Mouse (Mus musculus): ENCODE results near the gene Eva1a.

Gene Eva1a

DNA sequence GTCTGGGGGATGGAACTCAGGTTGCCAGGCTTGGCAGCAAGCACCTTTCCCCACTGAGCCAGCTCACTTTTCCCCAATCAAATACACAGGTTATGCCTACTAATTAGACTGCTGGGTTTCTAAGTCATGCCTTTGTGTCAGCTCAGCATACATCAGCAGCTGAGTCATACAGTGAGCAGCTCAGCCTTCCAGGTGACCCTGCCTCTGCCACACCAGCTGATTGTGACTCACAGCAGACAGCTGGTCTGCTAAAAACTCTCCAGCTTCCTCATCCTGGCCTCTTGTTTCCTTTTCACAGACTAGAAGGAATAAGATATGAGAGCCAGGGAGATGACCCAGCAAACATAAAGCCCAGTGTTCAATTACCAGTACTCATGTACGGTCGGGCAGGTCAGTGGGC, 84.3 kb downstream of the Eva1a start:
- no peak for DNase-seq (ENCODE audit: extremely low read depth, low read depth)

DNA sequence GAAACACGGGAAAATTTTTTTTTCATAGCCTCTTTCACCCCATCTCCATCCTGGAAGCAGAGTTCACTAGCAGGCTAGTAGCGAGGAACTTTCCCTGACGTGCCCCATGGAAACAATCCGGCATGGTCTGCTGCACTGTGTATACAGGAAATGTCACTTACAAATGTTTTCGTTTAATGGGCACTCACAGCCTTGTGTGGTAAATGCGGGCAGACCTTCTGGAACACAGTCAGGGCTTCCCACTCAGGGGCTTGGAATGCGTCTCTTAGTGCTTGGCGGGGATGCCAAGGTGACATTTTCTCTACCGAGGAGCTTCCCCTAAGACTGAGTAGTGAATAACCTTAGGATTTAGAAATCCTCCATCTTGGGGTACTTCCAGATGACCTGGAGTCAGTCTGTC, 87.0 kb downstream of the Eva1a start:
- DNase-seq (ENCODE audit: extremely low read depth, low read depth): no peak

DNA sequence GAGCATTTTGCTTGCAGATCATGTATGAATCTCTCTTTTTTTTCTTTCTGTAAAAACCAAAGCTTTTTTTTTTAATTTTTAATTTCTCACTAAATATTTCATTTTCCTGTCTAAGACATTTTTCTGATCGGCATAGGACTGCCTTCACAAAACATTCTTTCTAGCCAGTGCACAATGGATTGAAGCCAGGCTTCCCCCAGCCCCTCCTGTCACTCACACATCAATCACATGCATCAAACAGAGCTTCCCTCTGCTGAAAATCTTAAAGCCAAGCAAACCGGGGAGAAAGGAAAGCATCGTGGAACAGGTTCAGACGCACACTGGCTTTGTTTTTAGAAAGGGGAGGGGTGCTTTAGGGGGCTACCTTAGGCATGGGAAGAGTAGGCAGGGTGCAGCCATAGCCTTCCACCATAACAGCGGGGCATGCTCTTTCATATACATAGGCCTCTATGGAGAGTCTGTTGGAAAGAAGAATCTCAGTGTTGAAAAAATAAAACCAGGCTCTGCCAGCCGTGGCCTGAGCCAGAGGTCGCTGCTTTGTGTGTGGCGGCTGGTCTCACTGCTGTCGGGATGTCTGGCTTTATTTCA, 88.9 kb downstream of the Eva1a start:
- no peak for DNase-seq (ENCODE audit: extremely low read depth, low read depth)

DNA sequence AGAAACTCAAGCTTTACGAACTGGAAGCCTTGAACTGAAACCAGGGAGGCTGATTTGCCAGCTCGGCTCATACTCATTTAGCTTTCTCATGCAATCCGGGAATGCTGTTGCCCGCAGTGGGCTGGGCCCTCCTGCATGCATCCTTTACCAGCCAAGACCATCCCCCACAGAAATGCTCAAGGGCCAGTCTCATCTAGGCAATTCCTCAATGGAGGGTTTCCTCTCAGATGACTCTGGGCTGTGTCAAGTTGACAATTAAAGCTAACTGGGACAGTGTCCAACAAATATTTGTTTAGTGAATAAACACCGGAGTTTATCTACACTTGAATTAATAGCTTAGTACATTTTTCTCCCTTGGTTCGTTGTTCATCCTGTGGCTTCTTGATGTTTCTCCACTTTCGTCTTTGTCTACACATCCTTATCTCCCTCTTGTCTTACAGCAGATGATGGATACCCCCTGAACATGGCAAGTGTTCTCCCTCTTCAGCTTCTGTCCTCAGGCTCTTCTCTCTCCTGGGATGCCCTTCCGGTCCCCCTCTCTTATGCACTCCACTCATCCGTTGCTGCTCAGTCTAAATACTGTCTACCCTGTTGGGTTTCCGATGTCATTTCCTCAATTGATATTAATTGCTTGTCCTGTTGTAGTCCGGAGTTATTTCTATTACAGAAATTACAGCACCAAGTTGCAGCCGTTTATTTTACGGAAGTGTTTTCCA, 92.2 kb downstream of the Eva1a start:
- no peak for DNase-seq (ENCODE audit: extremely low read depth, low read depth)

DNA sequence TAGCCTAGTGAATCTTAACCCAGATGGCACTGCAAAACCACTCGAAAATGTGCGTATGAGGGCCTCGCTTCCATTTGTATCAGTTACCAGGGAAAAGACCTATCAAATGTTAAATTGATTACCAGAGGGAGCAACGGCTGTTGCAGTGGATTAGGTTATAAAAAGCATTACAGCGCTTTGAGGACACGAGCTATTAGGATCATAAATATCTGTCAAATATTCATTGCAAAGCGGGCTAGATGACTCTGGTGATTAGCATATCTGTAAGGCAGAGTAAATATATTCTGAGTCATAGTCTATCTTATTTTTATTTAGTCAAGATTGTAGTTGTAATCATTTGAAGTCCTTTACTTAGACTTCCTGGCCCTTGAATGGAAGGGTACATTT, 92.7 kb downstream of the Eva1a start:
- DNase-seq (ENCODE audit: extremely low read depth, low read depth): no peak

DNA sequence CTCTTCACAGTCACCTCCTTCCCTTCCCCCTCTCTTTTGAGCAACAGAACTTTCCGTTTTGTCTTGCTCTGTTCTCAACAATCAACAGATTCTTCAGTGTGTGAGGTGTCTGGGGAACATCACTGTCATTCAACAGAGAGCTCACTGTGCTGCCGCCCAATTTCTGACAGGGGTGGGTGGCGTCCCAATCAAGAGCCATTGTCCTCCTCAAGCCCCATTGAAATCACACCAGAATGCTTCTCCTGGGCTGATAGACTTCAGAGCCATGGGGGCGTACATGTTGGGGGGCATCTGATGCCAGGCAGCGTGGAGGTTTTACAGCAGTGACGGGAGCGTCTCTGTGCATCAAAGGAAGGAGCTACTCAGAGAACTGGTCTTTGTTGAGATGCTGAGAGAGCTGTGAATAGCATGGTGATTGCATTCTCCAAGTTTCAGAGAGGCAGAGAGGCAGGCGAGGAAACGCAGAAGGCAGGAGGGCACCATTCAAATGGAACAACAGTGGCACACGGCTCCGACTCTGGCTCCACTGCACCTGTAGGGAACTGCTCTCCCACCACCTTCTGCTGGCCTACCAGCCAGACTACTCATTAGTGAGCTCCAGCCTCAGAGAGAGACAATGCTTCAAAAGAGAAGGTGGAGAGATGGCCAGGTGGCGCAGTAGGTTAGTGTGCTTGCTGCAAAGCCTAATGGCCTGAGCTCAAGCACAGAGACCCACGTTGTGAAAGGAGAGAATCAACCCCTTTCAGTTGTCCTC, 95.3 kb downstream of the Eva1a start:
- DNase-seq (ENCODE audit: extremely low read depth, low read depth): no peak
